Mouse (Mus musculus): ENCODE data around the gene Ppara.

DNA sequence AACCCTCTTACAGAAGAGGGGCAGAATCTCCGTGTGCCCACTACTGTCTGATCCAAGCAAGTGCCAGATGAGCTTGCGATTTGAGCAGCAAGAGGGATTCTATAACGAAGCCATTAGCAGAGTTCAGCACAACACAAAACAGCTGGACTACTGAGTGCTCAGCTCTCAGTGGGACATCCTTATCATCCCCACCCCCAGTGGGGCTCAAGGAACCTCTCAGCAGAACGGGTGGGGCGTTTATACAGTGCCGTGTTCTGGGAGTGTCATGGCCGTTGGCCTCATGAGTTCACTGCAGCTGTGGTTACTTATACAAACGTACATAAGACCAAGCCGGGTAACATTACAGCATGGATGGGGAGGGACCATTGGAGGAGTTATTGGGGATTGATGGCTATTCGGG is 78.6 kb downstream of the Ppara start:
- no peak for TF ChIP-seq CTCF (IDR thresholded peaks at IDR 0.05; ENCODE audit: insufficient read depth, low read depth, low read length)
- no peak for TF ChIP-seq POLR2A (IDR thresholded peaks at IDR 0.05; ENCODE audit: insufficient read depth, low read depth, low read length)

Measured in olfactory bulb, adult 2 months (tissue).